Mouse (Mus musculus): ENCODE results near the gene Vps35l.

Gene Vps35l

GRCm38 (mm10) chr7:118865362-118865761, 125.3 kb downstream of the Vps35l start:
- DNase-seq (ENCODE audit: extremely low spot score, low spot score) = no peak

- DNase-seq (ENCODE audit: extremely low spot score, low spot score) = no peak
These were observed 139.5 kb downstream of the Vps35l start for GRCm38 (mm10) chr7:118879466-118880029.

DNA sequence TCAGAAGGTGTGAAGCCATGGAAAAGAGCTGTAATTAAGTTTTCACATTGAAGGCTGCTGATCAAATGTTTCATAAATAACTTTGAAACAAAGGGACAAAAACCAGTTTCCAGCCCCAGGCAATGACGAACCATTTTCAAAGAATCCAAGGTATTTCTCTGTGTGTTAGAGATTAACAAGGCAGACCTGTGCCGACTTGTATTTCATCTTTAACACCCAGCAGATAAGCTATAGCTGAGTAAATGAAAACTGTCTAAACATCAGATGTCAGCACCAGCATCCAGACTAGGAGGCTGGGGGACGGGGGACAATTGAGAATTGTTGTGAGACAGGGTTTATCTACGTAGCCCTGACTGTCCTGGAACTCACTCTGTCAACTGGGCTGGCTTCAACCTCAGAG, 143.9 kb downstream of the Vps35l start:
- DNase-seq (ENCODE audit: extremely low spot score, low spot score) = no peak

DNA sequence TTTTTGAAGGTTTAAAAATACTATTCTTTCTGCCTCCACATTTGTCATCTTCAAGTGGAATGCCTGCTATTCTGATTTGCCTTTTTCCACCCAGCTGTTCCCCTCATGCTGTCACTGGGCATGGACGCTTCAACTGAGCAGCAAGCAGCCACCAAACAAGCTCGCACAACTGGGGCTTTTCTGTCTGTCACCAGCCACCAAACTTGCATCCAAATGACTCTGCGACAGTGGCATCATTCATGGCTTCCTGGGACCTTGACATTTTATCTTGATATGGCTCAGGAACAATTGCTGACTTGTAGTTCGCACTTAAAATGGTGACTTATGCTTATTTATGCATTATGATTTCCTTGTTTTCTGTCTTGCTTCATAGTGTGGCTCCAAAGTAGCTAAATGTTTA, 144.9 kb downstream of the Vps35l start:
- no peak for DNase-seq (ENCODE audit: extremely low spot score, low spot score)

DNA sequence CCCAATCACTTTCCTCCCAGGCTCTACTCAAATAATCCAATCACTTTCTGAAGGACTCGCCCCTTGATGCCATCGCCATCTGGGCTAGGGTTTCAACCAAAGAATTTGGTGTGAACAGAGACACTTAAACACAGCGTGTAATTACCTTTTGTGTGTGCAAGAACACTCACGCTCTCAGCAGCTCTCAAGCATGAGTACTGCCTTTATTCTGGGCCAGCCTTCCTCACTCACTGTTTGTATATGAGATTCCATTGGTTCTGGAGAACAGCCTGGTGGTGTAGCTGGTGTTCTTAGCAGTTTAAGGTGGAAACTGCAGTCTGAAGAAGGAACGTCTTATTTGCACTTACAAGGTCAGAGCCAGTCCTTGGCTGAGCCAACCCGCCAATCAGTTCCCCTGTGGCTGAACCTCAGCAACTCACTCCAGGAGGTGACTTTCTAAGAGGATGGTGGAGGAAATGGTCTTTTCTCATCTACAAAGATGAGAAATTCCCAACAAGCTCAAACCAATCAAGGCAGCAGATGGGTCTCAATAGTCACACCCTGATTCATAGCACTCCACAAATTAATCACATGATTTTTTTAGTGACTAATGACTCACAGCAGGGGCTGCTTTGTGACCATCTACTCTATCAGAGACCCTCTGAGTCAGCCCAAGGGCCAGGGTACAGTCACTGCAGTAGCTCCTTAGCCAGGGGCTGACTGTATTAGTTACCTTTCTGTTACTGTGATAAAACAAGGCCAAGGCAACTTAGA, 147.5 kb downstream of the Vps35l start:
- DNase-seq (ENCODE audit: extremely low spot score, low spot score) = peak; percentile 23

DNA sequence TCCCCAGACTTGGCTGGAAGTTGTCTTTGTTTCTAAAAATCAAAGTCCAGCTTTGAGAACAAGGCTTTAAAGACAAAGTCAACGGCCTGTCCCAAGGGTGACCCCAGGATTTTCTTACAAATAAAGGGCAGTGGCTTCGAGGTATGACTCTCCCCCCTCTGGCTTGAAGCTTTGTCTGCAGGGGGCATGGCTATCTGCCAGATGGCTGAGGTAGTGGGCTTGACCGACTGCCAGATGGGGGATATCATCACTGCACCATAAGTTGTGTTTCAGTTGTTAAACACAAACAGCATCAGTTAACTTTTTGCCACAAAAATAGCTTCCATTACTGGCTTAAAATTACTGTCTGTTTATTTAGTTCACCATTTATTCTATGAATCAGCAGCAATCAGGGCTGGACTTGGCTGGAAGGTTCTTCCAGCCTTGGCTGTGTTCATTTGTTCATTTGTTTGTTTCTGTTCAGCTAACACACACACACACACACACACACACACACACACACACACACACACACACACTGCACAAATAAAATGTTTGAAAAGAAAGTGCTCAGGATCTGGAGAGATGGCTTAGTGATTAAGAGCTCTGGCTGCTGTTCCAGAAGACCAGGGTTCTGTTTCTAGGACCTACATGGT, 149.1 kb downstream of the Vps35l start:
- DNase-seq (ENCODE audit: extremely low spot score, low spot score) = peak; percentile 25
